Mouse (Mus musculus) A20 (cell line): Measurements from ENCODE around the gene Atg10.

Experiments
- DNase-seq: peaks from one replicate; pipeline ENCODE4 v3.0.0-alpha.2; 2011; ENCODE audit warnings: low read depth, low spot score

Atg10 gene

GRCm38 (mm10) chr13:90886568-90886983, 337.2 kb downstream of the Atg10 start:
- DNase-seq: peak; percentile 54

GRCm38 (mm10) chr13:90885856-90886532, 337.8 kb downstream of the Atg10 start:
- no peak for DNase-seq
